Mouse (Mus musculus) cerebellum, adult 9-10 months (tissue): ENCODE data around the gene Chaf1b.

Source experiments
- DNase-seq: peaks from one replicate; pipeline ENCODE4 v3.0.0; 2022

The Chaf1b gene

GRCm38 (mm10) chr16:93913881-93914576, 30.3 kb downstream of the Chaf1b start:
- no peak for DNase-seq

DNA sequence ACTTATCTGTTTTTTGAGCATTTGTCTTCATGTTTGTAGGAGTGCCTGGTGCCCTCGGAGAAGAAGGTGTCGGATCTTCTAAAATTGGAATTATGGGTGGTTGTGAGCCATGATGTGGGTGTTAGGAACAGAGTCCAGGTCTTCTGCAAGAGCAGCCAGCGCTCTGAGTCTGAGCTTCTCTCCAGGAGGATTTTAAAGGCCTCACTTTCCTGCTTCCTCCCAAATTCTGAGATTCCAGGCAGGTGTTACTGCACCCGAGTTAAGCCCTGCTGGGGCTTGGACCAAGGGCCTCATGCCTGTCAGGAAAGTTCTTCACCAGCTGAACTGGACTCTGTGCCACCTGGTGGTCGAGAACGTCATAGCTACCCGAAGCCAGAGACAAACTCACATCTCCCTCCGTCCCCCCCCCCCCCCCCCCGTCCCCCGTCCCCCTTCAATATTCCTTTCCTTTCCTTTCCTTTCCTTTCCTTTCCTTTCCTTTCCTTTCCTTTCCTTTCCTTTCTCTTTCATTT, 31.7 kb downstream of the Chaf1b start:
- no peak for DNase-seq

- DNase-seq: peak; percentile 72
Measured at GRCm38 (mm10) chr16:93917712-93918678, 34.3 kb downstream of the Chaf1b start.

GRCm38 (mm10) chr16:93918679-93919060, 35.0 kb downstream of the Chaf1b start:
- DNase-seq: no peak

DNA sequence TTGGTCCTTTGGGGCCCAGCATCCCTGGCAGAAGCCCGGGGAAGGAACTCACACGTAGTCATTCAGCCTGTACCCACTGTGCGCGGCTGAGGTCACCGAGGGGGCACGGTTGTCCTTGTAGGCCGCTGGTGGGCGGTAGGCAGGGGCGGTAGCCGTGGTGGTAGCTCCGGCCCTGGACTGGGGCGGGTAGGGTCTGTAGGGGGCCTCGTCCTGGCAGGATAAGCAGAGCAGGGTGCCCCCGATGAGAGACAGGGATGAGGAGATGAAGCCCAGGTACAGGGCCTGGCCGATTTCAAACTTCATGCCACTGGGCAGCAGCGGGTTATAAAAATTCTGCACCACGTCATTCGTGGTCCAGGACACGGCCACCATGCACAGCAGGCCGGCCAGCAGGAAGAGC, 35.5 kb downstream of the Chaf1b start:
- DNase-seq: no peak

DNA sequence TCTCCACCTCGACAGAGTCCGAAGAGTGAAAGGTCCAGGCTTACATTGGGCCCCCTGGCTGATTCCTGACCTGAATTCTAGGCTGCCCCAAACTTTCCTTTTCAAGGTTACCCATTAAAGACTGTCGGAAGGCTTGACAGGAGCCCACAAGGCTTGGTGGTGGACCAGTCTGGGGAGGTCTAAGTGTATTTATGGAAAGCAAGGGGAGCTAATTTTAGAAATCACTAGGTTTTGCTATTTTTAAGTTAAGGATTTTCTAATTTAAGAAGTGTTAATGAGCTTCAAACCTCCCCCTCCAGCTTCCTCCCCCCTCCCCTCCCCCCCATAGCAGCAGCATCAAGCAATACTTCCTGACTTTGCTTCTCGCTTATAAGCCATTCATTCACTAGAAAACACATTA, 37.0 kb downstream of the Chaf1b start:
- DNase-seq: no peak

DNA sequence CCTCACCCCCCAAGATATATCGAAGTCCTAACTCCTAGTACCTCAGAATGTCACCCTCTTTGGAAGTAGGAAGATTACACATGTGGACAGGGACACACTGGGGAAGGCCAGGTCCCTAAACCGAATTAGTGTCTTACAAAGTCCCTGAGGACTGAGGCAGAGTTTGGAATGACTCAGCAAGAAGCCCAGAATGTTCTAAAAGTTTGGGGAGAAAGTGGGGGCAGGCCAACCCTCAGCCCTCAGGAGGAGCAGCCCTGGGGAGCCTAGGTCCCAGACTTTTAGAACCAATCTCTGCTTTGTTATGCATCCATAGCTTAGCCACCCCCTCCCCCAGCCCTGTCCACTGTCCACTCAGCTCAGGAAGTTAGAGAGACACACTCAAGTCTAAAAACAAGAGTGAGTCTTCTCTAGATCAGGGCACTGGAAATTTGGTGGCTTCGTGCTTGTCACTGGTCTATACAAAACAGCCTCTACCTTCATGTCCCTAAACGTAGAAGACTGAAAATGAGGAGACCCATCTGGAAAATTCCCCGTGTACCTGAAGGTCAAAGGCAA, 39.2 kb downstream of the Chaf1b start:
- DNase-seq: no peak

GRCm38 (mm10) chr16:93923788-93924187, 40.1 kb downstream of the Chaf1b start:
- no peak for DNase-seq

GRCm38 (mm10) chr16:93925684-93926247, 42.1 kb downstream of the Chaf1b start:
- no peak for DNase-seq

GRCm38 (mm10) chr16:93929370-93930032, 45.8 kb downstream of the Chaf1b start:
- no peak for DNase-seq

GRCm38 (mm10) chr16:93932185-93933168, 48.8 kb downstream of the Chaf1b start:
- no peak for DNase-seq

DNA sequence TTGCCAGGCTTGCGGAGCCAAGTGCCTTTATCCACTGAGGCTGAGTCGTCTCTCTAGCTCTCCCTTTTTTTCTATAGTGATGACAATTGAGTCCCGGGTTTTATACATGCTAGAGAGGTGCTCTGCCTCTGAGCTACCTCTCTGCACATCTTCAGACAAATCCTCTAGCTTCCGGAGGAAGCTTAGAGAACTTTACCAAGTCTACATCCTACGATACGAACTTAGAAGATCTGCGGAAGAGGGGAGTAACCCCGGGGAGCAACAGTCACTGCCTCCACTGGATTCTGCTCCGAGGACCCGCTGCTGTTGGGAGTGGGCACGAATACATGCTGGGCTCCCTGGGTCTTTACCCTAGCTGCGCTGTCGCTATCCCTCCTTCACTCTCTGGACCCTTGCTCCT, 50.9 kb downstream of the Chaf1b start:
- no peak for DNase-seq

- no peak for DNase-seq
Measured at GRCm38 (mm10) chr16:93935009-93935408, 51.3 kb downstream of the Chaf1b start.

DNA sequence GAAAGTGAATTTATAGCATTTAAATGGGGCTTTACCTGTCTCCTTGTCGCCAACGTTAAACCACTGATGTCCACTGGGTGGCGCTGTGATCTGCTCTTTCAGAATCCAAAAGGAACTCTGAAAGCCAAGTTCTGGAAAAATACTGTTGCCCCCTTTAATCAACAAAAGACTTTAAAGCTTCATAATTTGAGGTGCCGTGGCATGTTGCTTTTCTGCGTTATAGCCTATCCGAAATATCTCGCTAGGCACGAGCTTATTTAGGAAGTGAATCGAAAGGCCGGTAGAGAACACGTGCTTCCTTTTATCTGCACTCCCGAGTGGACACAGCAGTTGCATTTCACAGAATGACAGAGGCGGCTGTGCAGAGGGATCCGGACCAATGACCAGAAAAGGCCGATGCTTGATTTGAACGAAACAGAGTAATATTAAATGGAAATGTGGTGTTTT, 54.7 kb downstream of the Chaf1b start:
- peak; percentile 63 for DNase-seq

- no peak for DNase-seq
Measured at GRCm38 (mm10) chr16:93939961-93940360, 56.3 kb downstream of the Chaf1b start.

- DNase-seq: no peak
Measured at GRCm38 (mm10) chr16:93941781-93942567, 58.3 kb downstream of the Chaf1b start.

- DNase-seq: no peak
Measured at GRCm38 (mm10) chr16:93942796-93943502, 59.2 kb downstream of the Chaf1b start.

- DNase-seq: no peak
Measured at GRCm38 (mm10) chr16:93944301-93944700, 60.6 kb downstream of the Chaf1b start.

GRCm38 (mm10) chr16:93947396-93947795, 63.7 kb downstream of the Chaf1b start:
- DNase-seq: no peak
